Mouse (Mus musculus) cerebellum, adult 2 months (tissue): Measurements from ENCODE around the gene Ints3.

Experiments used
- CTCF ChIP-seq: fragments of 200-500 bp; IDR thresholded peaks from 2 replicates; pipeline ENCODE4 v1.5.1; 2011; ENCODE audit warnings: low read depth, mild to moderate bottlenecking, control low read depth, low read length, moderate library complexity, borderline replicate concordance; ENCODE audit not compliant: insufficient read depth
- POLR2A ChIP-seq: fragments of 200-500 bp; IDR thresholded peaks from 2 replicates; pipeline ENCODE4 v1.6.1; 2011; ENCODE audit warnings: low read length, control low read depth, borderline replicate concordance; ENCODE audit not compliant: insufficient read depth

GRCm38 (mm10) chr3:90466311-90466766 is 32.9 kb upstream of the Ints3 start:
- TF ChIP-seq CTCF (peak; percentile 74), POLR2A (no peak)
